Mouse (Mus musculus) MEL (cell line): ENCODE results near the gene Ddr1.

ENCODE experiments used
- MAFK ChIP-seq: IDR thresholded peaks from 2 replicates; pipeline ENCODE4 v1.6.1; 2011; ENCODE audit warnings: low read depth, mild to moderate bottlenecking, low read length, improper control_type of control experiment, borderline replicate concordance
- MAZ ChIP-seq: IDR thresholded peaks from 2 replicates; pipeline ENCODE4 v1.6.1; 2012; ENCODE audit warnings: low read depth, mild to moderate bottlenecking, inconsistent platforms, low read length, improper control_type of control experiment
- POLR2A ChIP-seq, 2 experiments: IDR thresholded peaks; 2 replicates each; pipeline ENCODE4 v1.6.1; 2011 to 2012; ENCODE audit warnings: low read length in 2 of 2, mild to moderate bottlenecking in 2 of 2, control low read depth in 1 of 2, improper control_type of control experiment in 1 of 2, low read depth in 1 of 2, moderate library complexity in 1 of 2; ENCODE audit not compliant: control insufficient read depth in 1 of 2, insufficient read depth in 1 of 2, poor library complexity in 1 of 2

GRCm38 (mm10) chr17:35635699-35636111 is 68.7 kb downstream of the Ddr1 start:
- no peak for TF ChIP-seq POLR2A (IDR thresholded peaks at IDR 0.05; ENCODE audit: control insufficient read depth in 1 of 2, insufficient read depth in 1 of 2, low read depth in 1 of 2, low read length in 2 of 2, poor library complexity in 1 of 2)
- TF ChIP-seq MAZ: no peak
- TF ChIP-seq MAFK: no peak
